Mouse (Mus musculus) MEL (cell line): ENCODE data around the gene Creb3l1.

Experiments used
- CTCF ChIP-seq, 3 experiments: IDR thresholded peaks in 2 of 3; conservative IDR thresholded peaks in 1 of 3; 2 replicates each; pipeline ENCODE4 v1.5.1; 2011 to 2012; ENCODE audit warnings: low read length in 3 of 3, low read depth in 2 of 3, mild to moderate bottlenecking in 2 of 3, improper control_type of control experiment in 1 of 3, inconsistent platforms in 1 of 3, mixed read lengths in 1 of 3, moderate library complexity in 1 of 3; ENCODE audit not compliant: control insufficient read depth in 1 of 3, insufficient read depth in 1 of 3, poor library complexity in 1 of 3, severe bottlenecking in 1 of 3
- HCFC1 ChIP-seq: IDR thresholded peaks from 2 replicates; pipeline ENCODE4 v1.6.1; 2012; ENCODE audit warnings: low read depth, mild to moderate bottlenecking, inconsistent platforms, low read length, improper control_type of control experiment, moderate library complexity
- MAX ChIP-seq: IDR thresholded peaks from 2 replicates; pipeline ENCODE4 v1.6.1; 2011; ENCODE audit warnings: low read length, improper control_type of control experiment
- MXI1 ChIP-seq: IDR thresholded peaks from 2 replicates; pipeline ENCODE4 v1.6.1; 2011; ENCODE audit warnings: mild to moderate bottlenecking, low read depth, low read length, improper control_type of control experiment
- POLR2A ChIP-seq, 2 experiments: IDR thresholded peaks; 2 replicates each; pipeline ENCODE4 v1.6.1; 2011 to 2012; ENCODE audit warnings: low read length in 2 of 2, mild to moderate bottlenecking in 2 of 2, control low read depth in 1 of 2, improper control_type of control experiment in 1 of 2, low read depth in 1 of 2, moderate library complexity in 1 of 2; ENCODE audit not compliant: control insufficient read depth in 1 of 2, insufficient read depth in 1 of 2, poor library complexity in 1 of 2
- TAL1 ChIP-seq: IDR thresholded peaks from 2 replicates; pipeline ENCODE4 v1.6.1; 2012; ENCODE audit warnings: mild to moderate bottlenecking, inconsistent platforms, low read length, moderate library complexity, mixed read lengths
- ZC3H11A ChIP-seq: IDR thresholded peaks from 2 replicates; pipeline ENCODE4 v1.6.1; 2012; ENCODE audit warnings: low read depth, mild to moderate bottlenecking, inconsistent platforms, low read length, improper control_type of control experiment
- ZMIZ1 ChIP-seq: IDR thresholded peaks from 2 replicates; pipeline ENCODE4 v1.6.1; 2012; ENCODE audit warnings: low read depth, mild to moderate bottlenecking, inconsistent platforms, low read length, improper control_type of control experiment, moderate library complexity

- TF ChIP-seq HCFC1 (no peak), CTCF (IDR thresholded peaks at IDR 0.05 in 2 of 3, conservative IDR thresholded peaks at IDR 0.05 in 1 of 3; ENCODE audit: control insufficient read depth in 1 of 3, insufficient read depth in 1 of 3, low read depth in 2 of 3, low read length in 3 of 3, poor library complexity in 1 of 3, severe bottlenecking in 1 of 3) (no peak), MAX (no peak), MXI1 (no peak), ZC3H11A (no peak), POLR2A (IDR thresholded peaks at IDR 0.05; ENCODE audit: control insufficient read depth in 1 of 2, insufficient read depth in 1 of 2, low read depth in 1 of 2, low read length in 2 of 2, poor library complexity in 1 of 2) (no peak), TAL1 (no peak), ZMIZ1 (no peak)
Observed at GRCm38 (mm10) chr2:92016981-92017380, 7.3 kb downstream of the Creb3l1 start.
